Mouse (Mus musculus): ENCODE data around the gene Gimd1. TPM values are rescaled to one million over a fixed set of nuclear protein-coding genes. Genes with fewer than 3 reads are reported as not detected.

Gimd1 gene
- 10.8 and 13.2 TPM in 2 replicates for polyA plus RNA-seq (2016; fragmentation: Nextera tagmentation; extraction: Ambion mirVana)

- no peak for ATAC-seq
- no peaks in the 10 kb centered on the region for H3K36me3 ChIP-seq
- H3K9me3 ChIP-seq (replicated peaks) = no peaks in the 10 kb centered on the region
- WGBS (ENCODE audit: insufficient replicate concordance) = 70% methylated on average over 11 of the region's 11 CpGs
- H3K4me2 ChIP-seq = no peak within 1 kb of the TSS
- no peaks in the 10 kb centered on the region for H3K27me3 ChIP-seq (replicated peaks)
- no peak within 1 kb of the TSS for H3K9ac ChIP-seq
- no peak within 1 kb of the TSS for H3K27ac ChIP-seq
- H3K4me3 ChIP-seq = peak within 1 kb of the TSS; percentile 26
- H3K4me1 ChIP-seq = no peaks in the 10 kb centered on the region
These were observed at the start of gene Gimd1 for GRCm38 (mm10) chr3:132629601-132630239. TSS of gene Gimd1 (plus strand) at chr3:132629820.

- no peaks in the 10 kb centered on the region for H3K4me1 ChIP-seq
- no peak overlapping the region for H3K4me3 ChIP-seq
- no peaks in the 10 kb centered on the region for H3K9me3 ChIP-seq (replicated peaks)
- H3K27ac ChIP-seq = no peak overlapping the region
- H3K4me2 ChIP-seq = no peak overlapping the region
- no peak overlapping the region for H3K9ac ChIP-seq
- H3K36me3 ChIP-seq = no peaks in the 10 kb centered on the region
- 47% methylated on average over 3 of the region's 3 CpGs for WGBS (ENCODE audit: insufficient replicate concordance)
- H3K27me3 ChIP-seq (replicated peaks) = no peaks in the 10 kb centered on the region
- no peak for ATAC-seq
These were observed 48.4 kb upstream of the Gimd1 start for GRCm38 (mm10) chr3:132581198-132581597.

- no peak for ATAC-seq
- Histone ChIP-seq H3K4me3 (no peak overlapping the region), H3K4me2 (no peak overlapping the region), H3K36me3 (no peaks in the 10 kb centered on the region), H3K4me1 (no peaks in the 10 kb centered on the region), H3K9ac (no peak overlapping the region), H3K9me3 (replicated peaks) (no peaks in the 10 kb centered on the region), H3K27ac (no peak overlapping the region), H3K27me3 (replicated peaks) (no peaks in the 10 kb centered on the region)
- WGBS (ENCODE audit: insufficient replicate concordance) = 38% methylated on average over 4 of the region's 4 CpGs
These were observed 47.3 kb upstream of the Gimd1 start for GRCm38 (mm10) chr3:132582339-132582738.

- 61% methylated on average over 8 of the region's 8 CpGs for WGBS (ENCODE audit: insufficient replicate concordance)
- H3K4me3 ChIP-seq = no peak overlapping the region
- no peak for ATAC-seq
- no peak overlapping the region for H3K9ac ChIP-seq
- H3K27ac ChIP-seq = no peak overlapping the region
- no peaks in the 10 kb centered on the region for H3K36me3 ChIP-seq
- no peaks in the 10 kb centered on the region for H3K27me3 ChIP-seq (replicated peaks)
- no peaks in the 10 kb centered on the region for H3K9me3 ChIP-seq (replicated peaks)
- H3K4me1 ChIP-seq = no peaks in the 10 kb centered on the region
- H3K4me2 ChIP-seq = no peak overlapping the region
These were observed 44.3 kb upstream of the Gimd1 start for GRCm38 (mm10) chr3:132585122-132585972.

GRCm38 (mm10) chr3:132588146-132588545 lies 41.5 kb upstream of the Gimd1 start:
- Histone ChIP-seq H3K4me1 (no peaks in the 10 kb centered on the region), H3K36me3 (no peaks in the 10 kb centered on the region), H3K9ac (no peak overlapping the region), H3K4me2 (no peak overlapping the region), H3K27me3 (replicated peaks) (no peaks in the 10 kb centered on the region), H3K4me3 (no peak overlapping the region), H3K27ac (no peak overlapping the region), H3K9me3 (replicated peaks) (no peaks in the 10 kb centered on the region)
- ATAC-seq = no peak
- WGBS (ENCODE audit: insufficient replicate concordance) = 48% methylated on average over 1 of the region's 1 CpGs

GRCm38 (mm10) chr3:132590010-132590409 lies 39.6 kb upstream of the Gimd1 start:
- H3K27ac ChIP-seq = no peak overlapping the region
- no peaks in the 10 kb centered on the region for H3K36me3 ChIP-seq
- H3K9ac ChIP-seq = no peak overlapping the region
- H3K9me3 ChIP-seq (replicated peaks) = no peaks in the 10 kb centered on the region
- WGBS (ENCODE audit: insufficient replicate concordance) = 48% methylated on average over 3 of the region's 3 CpGs
- H3K4me2 ChIP-seq = no peak overlapping the region
- H3K4me3 ChIP-seq = no peak overlapping the region
- H3K27me3 ChIP-seq (replicated peaks) = no peaks in the 10 kb centered on the region
- no peaks in the 10 kb centered on the region for H3K4me1 ChIP-seq
- no peak for ATAC-seq

GRCm38 (mm10) chr3:132590604-132591003 lies 39.0 kb upstream of the Gimd1 start:
- Histone ChIP-seq H3K9me3 (replicated peaks) (no peaks in the 10 kb centered on the region), H3K27me3 (replicated peaks) (no peaks in the 10 kb centered on the region), H3K4me3 (no peak overlapping the region), H3K4me2 (no peak overlapping the region), H3K9ac (no peak overlapping the region), H3K36me3 (no peaks in the 10 kb centered on the region), H3K27ac (no peak overlapping the region), H3K4me1 (no peaks in the 10 kb centered on the region)
- no peak for ATAC-seq
- 50% methylated on average over 1 of the region's 1 CpGs for WGBS (ENCODE audit: insufficient replicate concordance)

GRCm38 (mm10) chr3:132628741-132629140 lies 879 bp upstream of the Gimd1 start:
- no peak for ATAC-seq
- WGBS (ENCODE audit: insufficient replicate concordance) = 38% methylated on average over 8 of the region's 8 CpGs
- no peaks in the 10 kb centered on the region for H3K36me3 ChIP-seq

GRCm38 (mm10) chr3:132633261-132633660 lies 3.6 kb downstream of the Gimd1 start:
- no peak for ATAC-seq
- no peak overlapping the region for H3K27ac ChIP-seq
- H3K9ac ChIP-seq = no peak overlapping the region
- H3K9me3 ChIP-seq (replicated peaks) = no peaks in the 10 kb centered on the region
- whole genome bisulfite sequencing (ENCODE audit: insufficient replicate concordance) = 35% methylated on average over 2 of the region's 2 CpGs
- H3K36me3 ChIP-seq = no peaks in the 10 kb centered on the region
- no peak overlapping the region for H3K4me2 ChIP-seq
- no peaks in the 10 kb centered on the region for H3K4me1 ChIP-seq
- H3K4me3 ChIP-seq = no peak overlapping the region
- no peaks in the 10 kb centered on the region for H3K27me3 ChIP-seq (replicated peaks)

More at GRCm38 (mm10) chr3:132628741-132629140, 879 bp upstream of the Gimd1 start:
- H3K27me3 ChIP-seq (replicated peaks) = no peaks in the 10 kb centered on the region
- H3K27ac ChIP-seq = no peak overlapping the region
- no peaks in the 10 kb centered on the region for H3K9me3 ChIP-seq (replicated peaks)
- H3K4me3 ChIP-seq = no peak overlapping the region
- no peak overlapping the region for H3K4me2 ChIP-seq
- H3K9ac ChIP-seq = no peak overlapping the region
- H3K4me1 ChIP-seq = no peaks in the 10 kb centered on the region

GRCm38 (mm10) chr3:132637080-132637479 lies 7.5 kb downstream of the Gimd1 start:
- no peak for ATAC-seq
- Histone ChIP-seq H3K9ac (no peak overlapping the region), H3K4me1 (no peaks in the 10 kb centered on the region), H3K9me3 (replicated peaks) (no peaks in the 10 kb centered on the region), H3K27me3 (replicated peaks) (no peaks in the 10 kb centered on the region), H3K36me3 (no peaks in the 10 kb centered on the region), H3K4me2 (no peak overlapping the region), H3K4me3 (no peak overlapping the region), H3K27ac (no peak overlapping the region)
- WGBS (ENCODE audit: insufficient replicate concordance) = 60% methylated on average over 3 of the region's 3 CpGs

GRCm38 (mm10) chr3:132644071-132644470 lies 14.5 kb downstream of the Gimd1 start:
- H3K27ac ChIP-seq = no peak overlapping the region
- no peak overlapping the region for H3K4me3 ChIP-seq
- H3K4me2 ChIP-seq = no peak overlapping the region
- no peak for ATAC-seq
- no peaks in the 10 kb centered on the region for H3K27me3 ChIP-seq (replicated peaks)
- H3K9ac ChIP-seq = no peak overlapping the region
- WGBS (ENCODE audit: insufficient replicate concordance) = 56% methylated on average over 4 of the region's 4 CpGs
- H3K36me3 ChIP-seq = no peaks in the 10 kb centered on the region
- no peaks in the 10 kb centered on the region for H3K4me1 ChIP-seq
- no peaks in the 10 kb centered on the region for H3K9me3 ChIP-seq (replicated peaks)

GRCm38 (mm10) chr3:132646814-132647213 lies 17.2 kb downstream of the Gimd1 start:
- H3K9ac ChIP-seq = no peak overlapping the region
- H3K4me2 ChIP-seq = no peak overlapping the region
- H3K36me3 ChIP-seq = no peaks in the 10 kb centered on the region
- H3K9me3 ChIP-seq (replicated peaks) = no peaks in the 10 kb centered on the region
- H3K27me3 ChIP-seq (replicated peaks) = no peaks in the 10 kb centered on the region
- H3K27ac ChIP-seq = no peak overlapping the region
- H3K4me1 ChIP-seq = no peaks in the 10 kb centered on the region
- H3K4me3 ChIP-seq = no peak overlapping the region
- ATAC-seq = no peak
- WGBS (ENCODE audit: insufficient replicate concordance) = 16% methylated on average over 1 of the region's 1 CpGs

All from liver, embryonic 12.5 days (tissue).